Mouse (Mus musculus) embryonic facial prominence, embryonic 11.5 days (tissue): ENCODE data around the gene Mrm2. TPM values are rescaled to one million over a fixed set of nuclear protein-coding genes. Genes with fewer than 3 reads are reported as not detected.

Source experiments
- ATAC-seq: fragments of 200-750 bp; cut with Nextera tagmentation; replicated peaks from 2 replicates; pipeline ENCODE4 v1.8.0; 2017; ENCODE audit warnings: low read depth; ENCODE audit not compliant: insufficient number of reproducible peaks, low FRiP score, low TSS enrichment
- DNase-seq: peaks from one replicate; pipeline ENCODE4 v3.0.0-alpha.2; 2015; ENCODE audit warnings: low spot score
- H3K27ac ChIP-seq: fragments of 300-500 bp; sonication (generic); replicated peaks from 2 replicates; pipeline ENCODE4 v1.5.1; 2014; ENCODE audit warnings: mild to moderate bottlenecking, low read depth, low read length, control low read depth
- H3K27me3 ChIP-seq: fragments of 300-500 bp; sonication (generic); 2 replicates; pipeline ENCODE4 v1.6.1; 2014; ENCODE audit warnings: mild to moderate bottlenecking, low read length, moderate library complexity, mixed read lengths; ENCODE audit not compliant: control insufficient read depth, insufficient read depth
- H3K36me3 ChIP-seq: fragments of 300-500 bp; sonication (generic); replicated peaks from 2 replicates; pipeline ENCODE4 v1.6.1; 2014; ENCODE audit warnings: low read depth, mild to moderate bottlenecking, low read length, moderate library complexity, mixed read lengths; ENCODE audit not compliant: control insufficient read depth, insufficient read depth
- H3K4me1 ChIP-seq: fragments of 300-500 bp; sonication (generic); 2 replicates; pipeline ENCODE4 v1.6.1; 2014; ENCODE audit warnings: low read length, mixed read lengths; ENCODE audit not compliant: control insufficient read depth, insufficient read depth
- H3K4me2 ChIP-seq: fragments of 300-500 bp; sonication (generic); 2 replicates; pipeline ENCODE4 v1.6.1; 2014; ENCODE audit warnings: low read depth, mild to moderate bottlenecking, control low read depth, low read length, moderate library complexity
- H3K4me3 ChIP-seq: fragments of 300-500 bp; sonication (generic); 2 replicates; pipeline ENCODE4 v1.5.1; 2014; ENCODE audit warnings: low read depth, low read length, control low read depth
- H3K9ac ChIP-seq: fragments of 300-500 bp; sonication (generic); replicated peaks from 2 replicates; pipeline ENCODE4 v1.6.1; 2014; ENCODE audit warnings: mild to moderate bottlenecking, control low read depth, low read length
- H3K9me3 ChIP-seq: fragments of 300-500 bp; sonication (generic); replicated peaks from 2 replicates; pipeline ENCODE4 v1.6.1; 2016; ENCODE audit warnings: mild to moderate bottlenecking, low read length, inconsistent platforms, mixed read lengths; ENCODE audit not compliant: control insufficient read depth
- WGBS: fragments of 180-500 bp; shearing (Covaris S2); extraction: QIAGEN DNeasy Blood & Tissue Kit; methylation state at CpG from one replicate; pipeline ENCODE4 v1.1.7; 2014; 5-methylcytosine and 5-hydroxymethylcytosine counted together
- polyA plus RNA-seq: library from polyadenylated mRNA; unstranded; fragments of >200 nt; fragmentation: Nextera tagmentation; extraction: Ambion mirVana; gene quantifications from 2 replicates; pipeline ENCODE4 v1.2.1, GENCODE M21; 2014

The Mrm2 gene
- polyA plus RNA-seq, 1 experiment from 2014 or later = 21.6 TPM

DNA sequence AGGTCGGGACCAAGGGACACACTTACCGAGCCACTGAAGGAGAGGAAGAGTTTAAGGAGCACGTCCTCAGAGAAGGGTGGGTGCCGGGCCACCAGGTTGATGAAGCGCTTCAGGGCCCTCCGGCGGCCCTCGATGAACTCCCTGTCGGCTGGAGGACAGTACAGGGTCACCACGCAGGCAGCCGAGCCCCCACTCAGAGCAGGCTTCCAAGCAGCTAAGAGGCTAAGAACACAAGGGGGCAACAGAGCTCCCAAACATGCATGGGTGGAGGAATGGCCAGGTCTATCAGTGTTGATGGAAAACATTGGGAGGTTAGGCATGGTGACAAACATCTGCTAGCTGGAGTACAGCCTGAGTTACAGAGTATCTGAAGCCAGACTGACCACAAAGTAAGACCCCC, 24.2 kb upstream of the Mrm2 start:
- no peak overlapping the region for H3K27ac ChIP-seq
- WGBS = 84% methylated on average over 11 of the region's 11 CpGs
- no peaks in the 10 kb centered on the region for H3K27me3 ChIP-seq
- DNase-seq (no peak), ATAC-seq (no peak)
- peaks cover 10% of the 10 kb centered on the region for H3K36me3 ChIP-seq
- H3K4me2 ChIP-seq = no peak overlapping the region
- no peaks in the 10 kb centered on the region for H3K9me3 ChIP-seq
- H3K9ac ChIP-seq = no peak overlapping the region
- no peak overlapping the region for H3K4me3 ChIP-seq
- no peaks in the 10 kb centered on the region for H3K4me1 ChIP-seq

DNA sequence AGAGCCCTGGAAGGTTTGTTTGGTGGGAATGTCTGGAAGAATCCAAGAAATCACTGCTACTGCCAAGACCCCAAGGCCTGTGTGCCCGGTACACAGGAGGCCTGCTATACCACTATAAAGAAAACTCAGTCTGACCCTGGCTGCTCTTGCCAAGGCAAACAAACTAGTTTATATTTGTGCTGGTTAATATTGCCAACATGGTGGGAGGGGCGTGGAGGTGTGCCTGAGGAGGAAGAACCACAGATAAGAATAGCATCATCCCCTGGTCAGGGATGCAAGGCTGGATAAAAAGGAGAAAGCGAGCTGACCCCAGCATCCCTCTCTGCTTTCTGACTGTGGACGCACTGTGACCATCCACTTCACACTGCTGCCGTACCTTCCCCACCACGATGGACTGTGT, 20.7 kb upstream of the Mrm2 start:
- no peak for DNase-seq
- Histone ChIP-seq H3K27me3 (no peaks in the 10 kb centered on the region), H3K36me3 (peaks cover 10% of the 10 kb centered on the region), H3K9me3 (no peaks in the 10 kb centered on the region), H3K4me1 (no peaks in the 10 kb centered on the region), H3K4me2 (no peak overlapping the region), H3K4me3 (no peak overlapping the region), H3K9ac (no peak overlapping the region), H3K27ac (no peak overlapping the region)
- ATAC-seq = no peak
- 92% methylated on average over 6 of the region's 6 CpGs for WGBS

DNA sequence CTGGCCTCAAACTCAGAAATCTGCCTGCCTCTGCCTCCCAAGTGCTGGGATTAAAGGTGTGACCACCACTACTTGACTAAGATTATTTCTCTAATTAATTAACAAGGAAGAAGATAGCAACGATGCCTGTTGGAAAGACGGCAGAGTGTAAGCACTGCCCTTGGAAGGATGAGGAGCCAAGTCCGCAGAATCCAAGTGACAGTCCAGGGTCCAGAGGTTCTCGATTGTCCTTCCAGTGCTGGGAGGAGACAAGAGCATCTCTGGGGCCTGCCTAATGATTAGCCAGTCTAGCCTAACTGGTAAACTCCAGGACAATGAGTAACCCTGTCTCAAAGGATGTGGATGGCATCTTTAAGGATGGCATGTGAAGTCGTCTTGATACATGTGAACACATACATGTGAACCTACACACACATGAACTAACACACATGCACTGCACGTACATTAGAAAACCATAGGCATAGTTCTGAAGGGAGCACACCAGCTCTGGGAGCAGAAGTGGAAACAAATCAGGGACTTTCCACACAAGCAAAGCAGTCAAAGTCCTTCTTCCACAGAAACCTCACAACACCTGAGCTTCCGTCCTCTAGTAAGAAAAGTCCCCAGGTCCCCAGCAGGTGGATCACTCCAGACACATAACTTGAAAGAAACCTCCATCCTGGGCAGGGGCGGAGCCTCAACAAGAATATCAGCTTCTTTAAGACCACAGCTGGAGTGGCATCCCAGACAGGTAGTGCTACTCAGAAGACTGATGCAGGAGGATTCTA, 19.2 kb upstream of the Mrm2 start:
- DNase-seq (no peak), ATAC-seq (no peak)
- no peak overlapping the region for H3K4me3 ChIP-seq
- no peak overlapping the region for H3K27ac ChIP-seq
- no peak overlapping the region for H3K4me2 ChIP-seq
- H3K4me1 ChIP-seq = no peaks in the 10 kb centered on the region
- H3K27me3 ChIP-seq = no peaks in the 10 kb centered on the region
- H3K9ac ChIP-seq = no peak overlapping the region
- H3K36me3 ChIP-seq = peaks cover 10% of the 10 kb centered on the region
- 92% methylated on average over 8 of the region's 8 CpGs for WGBS
- no peaks in the 10 kb centered on the region for H3K9me3 ChIP-seq

DNA sequence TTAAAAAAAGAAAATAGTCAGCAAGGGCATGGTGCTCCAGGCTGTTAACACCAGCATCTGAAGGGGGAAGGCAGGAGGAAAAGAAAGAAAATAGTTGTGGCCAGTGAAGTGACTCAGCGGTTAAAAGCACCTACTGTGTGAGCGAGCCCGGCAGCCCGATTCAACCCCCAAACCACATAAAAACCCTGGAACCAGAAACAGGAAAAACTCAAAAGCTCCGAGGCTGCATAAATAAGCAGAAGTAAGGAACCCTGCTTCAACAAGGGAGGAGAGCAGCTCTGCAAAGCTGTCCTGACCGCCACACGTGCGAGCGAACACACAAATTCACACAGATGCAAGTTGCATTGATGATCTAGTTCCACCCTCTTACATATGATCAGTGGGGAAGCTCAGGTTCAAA, 18.2 kb upstream of the Mrm2 start:
- Histone ChIP-seq H3K9me3 (no peaks in the 10 kb centered on the region), H3K4me2 (no peak overlapping the region), H3K4me1 (no peaks in the 10 kb centered on the region), H3K27ac (no peak overlapping the region), H3K4me3 (no peak overlapping the region), H3K36me3 (peaks cover 10% of the 10 kb centered on the region), H3K9ac (no peak overlapping the region), H3K27me3 (no peaks in the 10 kb centered on the region)
- WGBS = 94% methylated on average over 9 of the region's 9 CpGs
- DNase-seq = no peak
- no peak for ATAC-seq

DNA sequence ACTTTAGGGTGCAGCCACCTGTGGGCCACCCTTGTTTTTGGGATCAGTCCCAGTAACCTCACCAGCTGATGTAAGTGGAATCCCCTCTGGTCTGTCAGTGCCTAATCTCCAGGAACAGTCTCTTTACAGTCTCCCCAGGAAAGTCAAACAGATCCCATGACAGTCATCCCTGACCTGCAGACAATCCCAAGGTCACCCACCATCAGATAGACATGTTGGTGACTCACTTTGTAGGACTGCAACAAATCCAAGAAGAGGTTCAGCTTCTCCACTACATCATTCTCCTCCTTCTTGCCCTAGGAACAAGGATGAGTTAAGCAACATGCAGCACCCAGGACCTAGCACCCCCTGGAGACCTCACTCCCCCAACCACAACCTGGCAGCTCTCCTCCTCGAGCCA, 14.4 kb upstream of the Mrm2 start:
- H3K9me3 ChIP-seq = no peaks in the 10 kb centered on the region
- H3K4me1 ChIP-seq = no peaks in the 10 kb centered on the region
- ATAC-seq = no peak
- H3K4me3 ChIP-seq = no peak overlapping the region
- no peak for DNase-seq
- no peak overlapping the region for H3K4me2 ChIP-seq
- H3K27ac ChIP-seq = no peak overlapping the region
- WGBS = 79% methylated on average over 1 of the region's 1 CpGs
- H3K36me3 ChIP-seq = no peaks in the 10 kb centered on the region
- no peaks in the 10 kb centered on the region for H3K27me3 ChIP-seq
- no peak overlapping the region for H3K9ac ChIP-seq

DNA sequence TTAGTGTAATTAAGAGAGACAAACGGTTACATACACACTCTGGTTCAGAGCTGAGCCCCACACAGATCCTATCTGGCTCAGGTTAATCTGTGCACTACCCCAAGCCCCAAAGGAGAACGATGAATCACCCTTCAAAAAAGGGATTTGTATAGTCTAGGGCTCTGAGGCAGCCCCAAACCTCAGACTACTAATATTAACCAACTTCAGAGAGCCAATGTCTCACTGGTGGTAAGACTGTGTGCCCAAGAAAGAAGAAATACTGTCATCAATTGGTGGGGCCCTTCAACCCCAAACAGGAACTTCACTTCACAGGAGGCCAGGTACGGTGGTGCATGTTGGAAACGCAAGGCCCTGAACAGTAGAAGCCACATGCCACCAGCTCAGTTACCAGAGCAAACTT, 13.5 kb upstream of the Mrm2 start:
- WGBS = 91% methylated on average over 4 of the region's 4 CpGs
- no peak for ATAC-seq
- no peak overlapping the region for H3K4me2 ChIP-seq
- DNase-seq = no peak
- no peaks in the 10 kb centered on the region; the same call in 1 of the 2 replicates for H3K36me3 ChIP-seq
- no peak overlapping the region for H3K9ac ChIP-seq
- no peak overlapping the region for H3K4me3 ChIP-seq
- no peak overlapping the region for H3K27ac ChIP-seq
- H3K9me3 ChIP-seq = no peaks in the 10 kb centered on the region
- no peaks in the 10 kb centered on the region for H3K27me3 ChIP-seq
- no peaks in the 10 kb centered on the region for H3K4me1 ChIP-seq

DNA sequence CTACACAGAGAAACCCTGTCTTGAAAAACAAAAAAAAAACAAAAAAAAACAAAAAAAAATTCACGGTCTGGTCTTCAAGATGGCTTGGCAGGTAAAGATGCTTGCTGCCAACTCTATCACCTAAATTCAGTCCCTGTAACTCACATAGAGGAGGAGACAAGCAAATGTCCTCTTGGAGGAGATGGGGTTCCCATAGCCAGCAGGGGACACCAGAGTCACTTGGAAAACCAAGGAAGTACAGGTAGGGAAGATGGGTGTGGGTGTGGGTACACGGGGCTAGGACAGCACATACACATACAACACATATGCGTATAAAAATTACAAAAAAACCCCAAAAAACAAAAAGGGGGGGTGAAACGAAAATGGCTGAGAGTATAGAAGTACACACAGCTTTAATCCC, 11.2 kb upstream of the Mrm2 start:
- peaks cover 4% of the 10 kb centered on the region for H3K36me3 ChIP-seq

DNA sequence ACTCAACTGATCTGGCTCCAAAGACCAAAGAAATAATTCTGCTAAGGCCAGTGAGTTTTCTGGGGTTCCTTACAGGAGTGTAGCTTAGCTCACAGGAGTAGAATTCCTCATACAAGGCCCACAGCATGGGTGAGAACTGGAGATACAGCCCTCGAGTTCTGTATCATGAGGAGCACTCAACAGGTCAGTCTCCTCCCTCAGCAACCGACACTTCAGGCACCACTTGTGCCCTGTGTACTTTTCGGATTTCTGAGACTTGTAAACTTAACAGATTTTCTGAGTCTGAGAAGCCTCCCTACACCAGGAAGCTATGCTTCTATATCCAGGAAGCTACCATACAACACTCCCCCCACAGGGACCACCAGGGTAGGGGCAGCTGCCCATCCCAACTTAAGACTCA, 8.1 kb upstream of the Mrm2 start:
- Histone ChIP-seq H3K9me3 (no peaks in the 10 kb centered on the region), H3K4me2 (no peak overlapping the region), H3K27me3 (no peaks in the 10 kb centered on the region), H3K27ac (no peak overlapping the region), H3K4me3 (no peak overlapping the region), H3K4me1 (no peaks in the 10 kb centered on the region), H3K36me3 (peaks cover 4% of the 10 kb centered on the region), H3K9ac (no peak overlapping the region)
- WGBS = 87% methylated on average over 3 of the region's 3 CpGs
- ATAC-seq (no peak), DNase-seq (no peak)

More for the DNA sequence above, 11.2 kb upstream of the Mrm2 start:
- Histone ChIP-seq H3K27me3 (no peaks in the 10 kb centered on the region), H3K9ac (no peak overlapping the region), H3K27ac (no peak overlapping the region), H3K4me2 (no peak overlapping the region), H3K4me1 (no peaks in the 10 kb centered on the region), H3K4me3 (no peak overlapping the region), H3K9me3 (no peaks in the 10 kb centered on the region)
- WGBS = 85% methylated on average over 4 of the region's 4 CpGs
- DNase-seq (no peak), ATAC-seq (no peak)
